Mouse (Mus musculus) regulatory T cell (primary cell): Measurements from ENCODE around the gene Il9r.

Experiments used
- in situ Hi-C: fragments of 300-600 bp; cut with MboI, MseI; formaldehyde crosslinking; loops from one replicate; pipeline ENCODE4 v1.15.1; 2025; ENCODE audit warnings: high pct_unique_total_duplicates

Gene Il9r

DNA sequence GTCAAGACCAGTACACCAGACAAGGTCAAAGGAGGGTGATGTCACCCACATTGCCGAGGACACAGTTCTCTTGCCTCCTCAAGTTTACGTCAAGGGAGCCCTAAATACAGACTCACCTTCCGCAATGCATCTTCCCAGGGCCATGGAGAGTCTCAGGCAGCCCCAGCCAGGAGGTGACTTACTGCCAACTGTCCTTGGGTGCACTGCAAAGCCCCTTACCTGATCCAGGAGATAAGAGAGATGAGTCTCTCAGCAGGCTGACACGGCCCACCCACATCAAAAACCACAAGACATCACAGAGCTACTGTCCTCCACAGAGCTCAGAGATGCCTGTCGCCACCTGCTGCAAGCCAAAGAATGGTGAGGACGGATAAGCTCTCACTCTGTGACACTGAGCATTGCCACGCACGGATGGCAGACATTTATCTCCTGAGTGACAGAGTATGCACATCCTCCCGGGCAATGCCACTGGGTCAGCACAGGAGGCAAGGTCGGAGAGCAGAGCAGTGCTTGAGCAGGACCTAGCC is at the start of gene Il9r:
Gene Il9r, minus strand, starts transcription at position 205 of the 527 bp plus-strand sequence.
- in situ Hi-C loops, result no loop called here

GRCm38 (mm10) chr11:32248350-32248749 is 48.3 kb upstream of the Il9r start:
- in situ Hi-C loops, result no loop called here

DNA sequence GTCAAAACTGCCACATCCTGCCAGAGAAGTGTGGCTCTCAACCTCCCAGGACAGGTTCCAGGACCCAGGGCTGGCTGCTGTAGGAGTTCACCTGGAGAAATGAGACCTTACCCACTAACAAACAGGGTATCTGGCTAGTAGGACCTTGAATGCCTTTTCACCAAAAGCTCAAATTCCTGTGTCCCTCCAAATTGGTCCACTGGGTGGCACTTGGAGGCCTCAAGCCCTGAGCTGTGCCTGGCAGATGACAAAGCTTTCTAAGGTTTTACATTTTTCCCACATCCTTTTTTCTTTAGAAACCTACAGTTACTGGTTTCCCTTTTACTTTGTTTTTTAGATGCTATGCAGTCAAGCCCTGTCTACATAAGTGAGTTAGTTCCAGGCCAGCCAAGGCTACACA is 47.0 kb upstream of the Il9r start:
- in situ Hi-C loops, result no loop called here

- in situ Hi-C loops, result no loop called here
Observed at GRCm38 (mm10) chr11:32245614-32246013, 45.5 kb upstream of the Il9r start.

DNA sequence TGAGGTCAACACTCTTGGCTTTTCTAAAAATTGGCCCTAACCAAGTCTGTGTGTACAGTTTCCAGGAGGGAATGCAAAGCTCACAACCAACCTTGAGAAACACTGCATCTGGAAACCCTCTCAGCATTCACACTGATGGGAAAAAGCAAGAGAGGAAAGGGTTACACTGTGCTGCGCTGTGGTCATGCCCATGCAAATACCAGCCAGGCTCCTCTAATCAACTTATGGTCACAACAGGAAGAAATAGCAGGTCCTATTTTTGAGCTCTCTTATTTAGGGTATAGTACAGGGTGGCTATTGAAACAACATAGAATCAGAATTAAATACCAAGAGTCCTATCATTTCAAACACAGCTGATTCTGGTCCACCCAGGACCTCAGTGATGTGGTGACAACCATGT is 44.5 kb upstream of the Il9r start:
- in situ Hi-C loops, result no loop called here

GRCm38 (mm10) chr11:32244064-32244463 is 44.0 kb upstream of the Il9r start:
- in situ Hi-C loops, result no loop called here

GRCm38 (mm10) chr11:32243205-32243955 is 43.3 kb upstream of the Il9r start:
- in situ Hi-C loops, result no loop called here

DNA sequence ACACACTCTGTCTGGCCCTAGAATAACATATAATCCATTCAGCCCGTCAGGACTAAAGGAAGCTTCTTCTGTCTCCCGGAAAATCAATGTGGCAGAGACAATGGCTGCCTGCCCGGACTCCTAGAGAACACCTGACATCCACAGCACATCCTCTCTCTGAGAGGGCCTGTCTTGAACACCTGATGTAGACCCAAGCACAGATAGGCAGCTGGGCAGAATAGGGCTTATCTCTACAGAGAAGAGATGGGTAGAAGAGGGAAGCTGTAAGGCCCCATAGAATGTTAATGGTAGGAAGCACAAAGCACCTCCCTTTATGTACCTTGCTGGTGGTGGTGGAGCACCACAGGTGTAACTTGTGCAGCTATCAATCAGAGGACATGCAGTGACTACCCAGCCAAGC is 42.1 kb upstream of the Il9r start:
- in situ Hi-C loops, result no loop called here

GRCm38 (mm10) chr11:32241391-32241790 is 41.3 kb upstream of the Il9r start:
- in situ Hi-C loops, result no loop called here

GRCm38 (mm10) chr11:32238093-32238860 is 38.2 kb upstream of the Il9r start:
- in situ Hi-C loops, result no loop called here

- in situ Hi-C loops, result no loop called here
Observed at GRCm38 (mm10) chr11:32237411-32237795, 37.3 kb upstream of the Il9r start.

GRCm38 (mm10) chr11:32236712-32237410 is 36.8 kb upstream of the Il9r start:
- in situ Hi-C loops, result no loop called here

GRCm38 (mm10) chr11:32236132-32236531 is 36.1 kb upstream of the Il9r start:
- in situ Hi-C loops, result no loop called here

DNA sequence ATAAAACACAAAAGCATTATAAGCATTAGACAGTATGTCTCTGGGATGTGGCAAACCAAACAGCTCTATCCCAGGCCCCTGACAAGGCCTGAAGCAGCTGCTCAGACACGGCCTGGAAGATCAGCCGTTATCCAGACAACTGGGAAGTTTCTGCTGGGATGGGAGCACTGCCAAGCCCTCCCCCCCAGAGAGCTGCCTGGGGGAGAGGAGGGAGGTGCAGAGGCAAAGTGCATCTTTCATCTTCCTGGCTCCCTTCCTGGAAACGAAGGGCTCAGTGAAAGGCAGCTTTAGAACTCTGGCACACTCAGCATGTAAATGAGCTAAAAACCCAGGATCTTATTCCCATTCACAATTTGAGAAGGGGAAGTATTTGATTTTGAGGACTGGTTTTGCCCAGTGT is 35.6 kb upstream of the Il9r start:
- in situ Hi-C loops, result no loop called here

DNA sequence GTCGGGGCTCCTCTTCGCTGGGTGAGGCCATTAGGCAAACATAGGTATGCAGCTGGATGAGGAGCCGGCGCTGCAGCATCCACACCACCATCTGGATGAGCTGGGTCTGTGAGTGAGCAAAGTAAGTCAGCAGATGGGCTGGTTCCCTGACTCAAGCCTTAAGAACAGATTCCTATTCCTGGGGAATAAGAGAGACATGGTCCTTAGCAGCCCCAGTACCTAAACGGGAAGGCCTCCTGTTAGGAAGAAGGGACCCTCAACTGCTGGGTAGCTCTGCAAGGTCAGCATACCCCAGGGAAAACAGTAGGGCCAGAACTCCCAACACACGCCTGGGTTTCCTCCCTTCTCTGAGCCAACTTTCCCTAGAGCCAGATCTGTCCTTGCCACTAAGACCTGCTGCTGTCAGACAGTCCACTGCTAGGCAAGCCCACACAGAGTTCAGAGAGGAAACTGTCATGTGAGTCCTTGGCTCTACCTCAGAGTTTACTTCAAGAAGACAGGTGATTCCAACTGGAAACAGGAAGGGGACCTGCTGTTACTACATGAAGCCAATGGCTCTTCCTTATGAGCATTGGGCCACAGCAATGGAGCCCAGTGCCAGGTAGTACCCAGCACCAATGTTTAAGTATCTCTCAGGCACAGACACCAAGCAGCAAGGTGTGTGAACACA is 34.9 kb upstream of the Il9r start:
- in situ Hi-C loops, result no loop called here

- in situ Hi-C loops, result no loop called here
Observed at GRCm38 (mm10) chr11:32233895-32234294, 33.8 kb upstream of the Il9r start.

DNA sequence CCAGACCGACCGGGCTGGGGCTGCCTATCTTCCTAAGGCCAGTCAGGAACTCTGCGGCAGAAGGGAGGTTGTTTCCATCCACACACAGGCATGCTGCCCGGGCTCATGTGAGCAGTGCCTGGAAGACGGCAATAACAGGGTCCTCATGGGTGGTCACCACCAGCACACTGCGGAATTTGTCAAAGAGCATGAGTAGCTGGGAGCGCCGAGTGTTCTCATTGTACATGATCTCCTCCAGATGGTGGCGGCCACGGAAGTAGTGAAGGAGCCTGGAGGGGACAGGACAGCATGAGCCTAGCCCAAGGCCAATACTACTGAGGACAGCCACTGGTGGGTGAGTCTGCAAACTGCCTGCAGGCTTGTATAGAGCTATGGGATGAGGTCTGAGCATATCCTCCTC is 32.8 kb upstream of the Il9r start:
- in situ Hi-C loops, result no loop called here

- in situ Hi-C loops, result no loop called here
Observed at GRCm38 (mm10) chr11:32231125-32231524, 31.0 kb upstream of the Il9r start.

GRCm38 (mm10) chr11:32230220-32230619 is 30.1 kb upstream of the Il9r start:
- in situ Hi-C loops, result no loop called here

GRCm38 (mm10) chr11:32228292-32228845 is 28.3 kb upstream of the Il9r start:
- in situ Hi-C loops, result no loop called here

DNA sequence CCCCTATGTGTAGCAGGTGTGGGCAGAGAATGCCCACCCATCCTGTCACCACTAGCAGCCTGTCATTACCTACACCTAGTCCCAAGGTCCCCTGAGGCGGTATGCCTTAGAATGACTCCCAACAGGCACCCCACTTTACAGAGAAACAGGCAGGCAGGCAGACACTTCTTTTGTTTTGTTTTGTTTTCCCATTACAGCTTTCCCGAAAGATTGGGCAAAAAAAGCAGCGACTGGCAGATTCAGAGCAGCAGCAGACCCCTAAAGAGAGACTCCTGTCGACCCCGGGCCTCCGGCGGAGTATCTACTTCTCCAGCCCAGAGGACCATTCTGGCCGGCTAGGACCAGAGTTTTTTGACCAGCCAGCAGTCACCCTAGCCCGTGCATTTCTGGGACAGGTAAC is 27.5 kb upstream of the Il9r start:
- in situ Hi-C loops, result no loop called here
